Mouse (Mus musculus) forebrain, postnatal 0 days (tissue): Measurements from ENCODE around the gene Spsb2. TPM values are rescaled to one million over a fixed set of nuclear protein-coding genes. Genes with fewer than 3 reads are reported as not detected.

Experiments used
- ATAC-seq: fragments of 200-750 bp; cut with Nextera tagmentation; 2 replicates; pipeline ENCODE4 v1.8.0; 2017; ENCODE audit warnings: mild to moderate bottlenecking, moderate library complexity
- DNase-seq: peaks from one replicate; pipeline ENCODE4 v3.0.0-alpha.2; 2015
- H3K27ac ChIP-seq: fragments of 300-500 bp; sonication (generic); 2 replicates; pipeline ENCODE4 v1.5.1; 2014; ENCODE audit warnings: low read depth, mild to moderate bottlenecking, antibody characterized with exemption, low read length, moderate library complexity, mixed read lengths
- H3K27me3 ChIP-seq: fragments of 300-500 bp; sonication (generic); 2 replicates; pipeline ENCODE4 v1.6.1; 2014; ENCODE audit warnings: mild to moderate bottlenecking, low read length, mixed read lengths; ENCODE audit not compliant: insufficient read depth
- H3K36me3 ChIP-seq: fragments of 300-500 bp; sonication (generic); 2 replicates; pipeline ENCODE4 v1.6.1; 2014; ENCODE audit warnings: mild to moderate bottlenecking, moderate library complexity; ENCODE audit not compliant: insufficient read depth
- H3K4me1 ChIP-seq: fragments of 300-500 bp; sonication (generic); 2 replicates; pipeline ENCODE4 v1.6.1; 2014; ENCODE audit warnings: antibody characterized with exemption; ENCODE audit not compliant: insufficient read depth
- H3K4me2 ChIP-seq: fragments of 300-500 bp; sonication (generic); 2 replicates; pipeline ENCODE4 v1.6.1; 2014; ENCODE audit warnings: low read depth, mild to moderate bottlenecking, moderate library complexity
- H3K4me3 ChIP-seq: fragments of 300-500 bp; sonication (generic); 2 replicates; pipeline ENCODE4 v1.5.1; 2014; ENCODE audit warnings: low read depth, low read length, mixed read lengths
- H3K9ac ChIP-seq: fragments of 300-500 bp; sonication (generic); 2 replicates; pipeline ENCODE4 v1.6.1; 2014; ENCODE audit warnings: mild to moderate bottlenecking
- H3K9me3 ChIP-seq: fragments of 300-500 bp; sonication (generic); 2 replicates; pipeline ENCODE4 v1.6.1; 2016; ENCODE audit warnings: low read length
- CTCF ChIP-seq: sonication (generic); IDR thresholded peaks from 2 replicates; pipeline ENCODE4 v1.5.1; 2016; ENCODE audit warnings: antibody characterized with exemption, control low read depth, low read depth
- WGBS: fragments of 180-500 bp; shearing (Covaris S2); extraction: QIAGEN DNeasy Blood & Tissue Kit; methylation state at CpG from one replicate; pipeline ENCODE4 v1.1.7; 2014; 5-methylcytosine and 5-hydroxymethylcytosine counted together
- polyA plus RNA-seq: library from polyadenylated mRNA; unstranded; fragments of >200 nt; fragmentation: Nextera tagmentation; extraction: Ambion mirVana; gene quantifications from 2 replicates; pipeline ENCODE4 v1.2.1, GENCODE M21; 2015
- total RNA-seq: library from RNA; depleted of rRNA; stranded (reverse); fragments of >200 nt; gene quantifications from 2 replicates; pipeline ENCODE4 v1.2.3, GENCODE M21; 2014

Gene Spsb2
- total and polyA plus RNA-seq, 2 experiments from 2014 or later, result 6.0 to 7.0 TPM

DNA sequence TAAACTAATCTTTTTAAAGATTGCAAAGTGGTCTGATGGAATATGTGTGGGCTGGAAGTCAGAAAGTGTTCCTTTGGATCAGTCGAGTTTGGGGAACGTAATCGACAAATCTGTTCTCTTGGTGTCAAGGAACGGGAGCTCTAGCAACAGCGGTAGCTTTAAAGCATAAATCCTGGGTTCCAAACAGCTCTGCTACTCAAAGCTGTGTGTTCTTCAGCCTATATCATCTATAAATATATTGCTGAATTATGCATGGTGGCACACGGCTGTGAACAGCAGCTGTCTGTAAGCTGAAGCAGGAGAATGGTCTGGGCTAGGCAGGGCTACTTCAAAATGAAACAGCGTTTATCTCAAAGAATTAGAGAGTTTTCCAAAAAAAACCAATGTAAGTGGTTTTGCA, 27.5 kb upstream of the Spsb2 start:
- Histone ChIP-seq H3K9ac (no peak overlapping the region), H3K4me1 (peaks cover 2% of the 10 kb centered on the region; the same call in 1 of the 2 replicates), H3K27ac (no peak overlapping the region), H3K27me3 (no peaks in the 10 kb centered on the region), H3K4me3 (no peak overlapping the region), H3K36me3 (no peaks in the 10 kb centered on the region), H3K4me2 (no peak overlapping the region), H3K9me3 (no peaks in the 10 kb centered on the region)
- WGBS, result 73% methylated on average over 7 of the region's 7 CpGs
- DNase-seq (no peak), ATAC-seq (no peak)
- no peak for TF ChIP-seq CTCF

DNA sequence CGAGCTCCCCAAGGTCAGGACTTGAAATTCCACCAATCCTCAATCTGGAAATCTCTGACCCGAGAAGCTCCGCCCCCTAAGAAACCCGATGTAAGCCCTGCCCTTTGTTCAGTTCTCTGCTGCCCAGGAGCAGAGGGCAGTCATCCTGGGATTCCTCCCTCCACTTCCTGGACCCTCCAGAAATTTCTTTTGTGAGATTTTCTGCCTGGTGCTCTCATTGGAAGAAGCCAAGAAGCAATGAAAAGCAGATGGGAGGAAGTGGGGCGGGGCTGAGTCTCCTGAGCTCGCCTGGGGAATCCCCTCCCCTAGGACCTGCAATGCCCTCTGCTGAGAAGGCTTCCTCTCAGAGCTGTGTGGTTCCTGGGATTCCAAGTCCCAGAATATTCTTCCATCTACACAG, 26.0 kb upstream of the Spsb2 start:
- ATAC-seq, result 0 out of 2 replicates have a peak, but pooled peaks have one; percentile 12
- H3K4me2 ChIP-seq, result no peak overlapping the region
- no peak overlapping the region for H3K9ac ChIP-seq
- DNase-seq, result no peak
- no peak for TF ChIP-seq CTCF
- no peaks in the 10 kb centered on the region for H3K27me3 ChIP-seq
- H3K4me3 ChIP-seq, result no peak overlapping the region
- no peaks in the 10 kb centered on the region for H3K36me3 ChIP-seq
- H3K4me1 ChIP-seq, result peaks cover 2% of the 10 kb centered on the region; the same call in 1 of the 2 replicates
- no peak overlapping the region for H3K27ac ChIP-seq
- 32% methylated on average over 6 of the region's 6 CpGs for WGBS
- H3K9me3 ChIP-seq, result no peaks in the 10 kb centered on the region

DNA sequence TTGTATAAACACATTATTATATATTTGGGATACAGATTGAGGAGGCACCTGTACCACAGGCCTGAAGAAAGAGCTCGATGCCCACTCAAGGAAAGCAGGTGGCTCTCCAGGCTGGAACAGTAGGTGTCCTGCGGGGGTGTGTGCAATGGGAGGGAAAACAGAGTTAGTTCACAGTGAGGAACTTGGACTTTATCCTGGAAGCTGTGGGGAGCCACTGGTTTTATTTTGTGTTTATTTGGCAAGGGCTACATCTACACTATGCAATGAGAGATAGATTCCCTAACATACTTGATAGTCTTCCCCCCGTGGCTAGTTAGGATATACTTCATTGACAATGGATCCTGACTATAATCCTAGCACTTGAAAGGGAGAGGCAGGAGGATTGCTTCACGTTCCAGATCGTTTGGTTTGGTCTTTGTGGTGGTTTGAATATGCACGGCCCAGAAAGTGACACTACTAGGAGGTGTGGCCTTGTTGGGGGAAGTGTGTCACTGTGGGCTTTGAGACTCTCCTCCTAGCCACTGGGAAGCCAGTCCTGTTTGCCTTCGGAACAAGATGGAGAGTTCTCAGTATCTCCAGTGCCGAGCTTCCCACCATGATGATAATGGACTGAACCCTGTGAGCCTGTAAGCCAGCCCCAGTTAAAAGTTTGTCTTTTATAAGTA, 21.6 kb upstream of the Spsb2 start:
- 45% methylated on average over 8 of the region's 8 CpGs for WGBS
- no peak overlapping the region for H3K4me3 ChIP-seq
- ATAC-seq (no peak), DNase-seq (no peak)
- no peaks in the 10 kb centered on the region for H3K4me1 ChIP-seq
- no peak overlapping the region for H3K27ac ChIP-seq
- H3K36me3 ChIP-seq, result no peaks in the 10 kb centered on the region
- TF ChIP-seq CTCF, result no peak
- H3K9ac ChIP-seq, result no peak overlapping the region
- H3K27me3 ChIP-seq, result no peaks in the 10 kb centered on the region
- H3K4me2 ChIP-seq, result no peak overlapping the region
- H3K9me3 ChIP-seq, result no peaks in the 10 kb centered on the region

DNA sequence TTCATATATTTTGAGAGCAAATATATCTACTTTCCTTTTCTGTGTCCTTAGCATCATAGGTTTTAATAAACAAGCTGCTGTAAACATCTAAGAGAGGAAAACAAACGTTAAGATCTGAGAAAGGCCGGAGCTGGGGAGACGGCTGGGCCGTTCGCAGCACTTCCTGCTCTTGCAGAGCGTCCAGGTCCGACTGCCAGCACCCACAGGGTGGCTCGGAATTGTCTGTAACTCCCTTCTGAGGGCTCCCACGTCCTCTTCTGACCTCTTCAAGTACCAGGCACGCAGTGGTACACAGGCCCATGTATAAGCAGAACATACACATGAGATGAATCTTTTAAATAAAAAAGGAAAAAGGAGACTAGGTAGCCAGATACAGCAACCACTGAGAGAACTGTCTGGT, 20.7 kb upstream of the Spsb2 start:
- Histone ChIP-seq H3K9ac (no peak overlapping the region), H3K36me3 (no peaks in the 10 kb centered on the region), H3K27ac (no peak overlapping the region), H3K27me3 (no peaks in the 10 kb centered on the region), H3K9me3 (no peaks in the 10 kb centered on the region), H3K4me3 (no peak overlapping the region), H3K4me2 (no peak overlapping the region), H3K4me1 (no peaks in the 10 kb centered on the region)
- TF ChIP-seq CTCF, result no peak
- 80% methylated on average over 10 of the region's 10 CpGs for WGBS
- DNase-seq (no peak), ATAC-seq (no peak)

- Histone ChIP-seq H3K4me3 (no peak overlapping the region), H3K4me2 (no peak overlapping the region), H3K27ac (no peak overlapping the region), H3K9ac (no peak overlapping the region), H3K9me3 (no peaks in the 10 kb centered on the region), H3K36me3 (no peaks in the 10 kb centered on the region), H3K27me3 (no peaks in the 10 kb centered on the region), H3K4me1 (no peaks in the 10 kb centered on the region)
- 79% methylated on average over 4 of the region's 4 CpGs for WGBS
- ATAC-seq (no peak), DNase-seq (no peak)
- TF ChIP-seq CTCF, result no peak
Measured at GRCm38 (mm10) chr6:124789519-124789918, 18.9 kb upstream of the Spsb2 start.

DNA sequence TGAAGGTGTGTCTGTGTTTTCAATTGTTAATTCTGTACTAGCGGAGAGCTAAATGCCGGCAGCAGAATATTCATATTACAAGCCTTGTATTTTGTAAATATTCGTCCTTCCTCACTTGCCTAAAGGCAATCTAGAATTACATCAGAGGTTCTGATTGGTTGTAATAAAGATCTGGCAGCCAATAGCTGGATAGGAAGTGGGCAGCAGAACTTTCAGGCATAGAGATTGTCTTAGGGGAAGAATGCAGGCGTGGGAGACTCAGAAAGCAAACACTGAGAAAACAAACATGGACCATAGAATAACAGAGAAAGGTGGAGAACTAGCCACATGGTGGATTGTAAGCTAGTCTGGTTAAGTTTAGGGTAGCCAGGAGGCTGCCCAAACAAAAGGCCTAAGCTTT, 18.3 kb upstream of the Spsb2 start:
- ATAC-seq (no peak), DNase-seq (no peak)
- H3K4me2 ChIP-seq, result no peak overlapping the region
- H3K36me3 ChIP-seq, result no peaks in the 10 kb centered on the region
- H3K4me3 ChIP-seq, result no peak overlapping the region
- no peak for TF ChIP-seq CTCF
- H3K27ac ChIP-seq, result no peak overlapping the region
- WGBS, result 75% methylated on average over 4 of the region's 4 CpGs
- H3K9me3 ChIP-seq, result no peaks in the 10 kb centered on the region
- H3K27me3 ChIP-seq, result no peaks in the 10 kb centered on the region
- no peak overlapping the region for H3K9ac ChIP-seq
- H3K4me1 ChIP-seq, result no peaks in the 10 kb centered on the region

DNA sequence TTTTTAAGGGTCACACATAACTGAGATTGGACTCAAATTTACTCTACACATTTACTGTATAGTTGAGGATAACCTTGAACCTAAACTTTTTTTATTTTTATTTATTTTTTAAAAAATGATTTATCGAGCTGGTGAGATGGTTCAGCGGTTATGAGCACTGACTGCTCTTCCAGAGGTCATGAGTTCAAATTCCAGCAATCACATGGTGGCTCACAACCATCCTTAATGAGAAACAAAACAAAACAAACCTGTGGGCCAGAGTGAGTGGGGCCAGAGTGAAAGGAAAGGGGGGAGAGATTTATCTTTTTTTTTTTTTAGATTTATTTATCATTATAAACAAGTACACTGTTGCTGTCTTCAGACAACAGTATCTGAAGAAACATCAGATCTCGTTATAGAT, 16.6 kb upstream of the Spsb2 start:
- H3K9ac ChIP-seq, result no peak overlapping the region
- ATAC-seq (no peak), DNase-seq (no peak)
- no peak overlapping the region for H3K27ac ChIP-seq
- H3K9me3 ChIP-seq, result no peaks in the 10 kb centered on the region
- H3K4me3 ChIP-seq, result no peak overlapping the region
- no peaks in the 10 kb centered on the region for H3K36me3 ChIP-seq
- TF ChIP-seq CTCF, result no peak
- no peaks in the 10 kb centered on the region for H3K4me1 ChIP-seq
- 89% methylated on average over 3 of the region's 3 CpGs for WGBS
- no peak overlapping the region for H3K4me2 ChIP-seq
- no peaks in the 10 kb centered on the region for H3K27me3 ChIP-seq
